Mouse (Mus musculus): ENCODE results near the gene Cmah. TPM values are rescaled to one million over a fixed set of nuclear protein-coding genes. Genes with fewer than 3 reads are reported as not detected.

The Cmah gene
- polyA plus RNA-seq, 1 experiment = 0.34 TPM

DNA sequence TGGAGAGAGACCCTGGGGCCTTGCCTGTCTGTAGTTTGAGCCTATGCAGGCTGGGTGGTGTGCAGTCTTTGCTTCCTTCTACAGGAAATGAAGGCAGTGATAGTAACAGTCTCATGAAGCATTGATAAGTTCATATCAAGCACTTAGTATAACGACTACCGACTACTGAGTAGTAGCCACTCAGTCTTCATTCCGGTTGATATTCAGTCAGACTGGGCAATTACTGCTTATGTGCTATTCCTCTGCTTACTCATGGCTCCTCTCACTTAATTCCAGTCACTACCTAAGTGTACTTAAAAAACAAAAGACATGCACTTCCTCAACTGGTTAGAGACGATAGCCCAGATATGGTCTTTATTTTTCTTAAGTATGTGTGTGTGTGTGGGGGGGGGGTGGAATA lies 129.2 kb downstream of the Cmah start:
- no peak overlapping the region for H3K4me3 ChIP-seq
- H3K4me2 ChIP-seq (ENCODE audit: low read depth) = no peak overlapping the region
- no peaks in the 10 kb centered on the region for H3K36me3 ChIP-seq (ENCODE audit: control insufficient read depth, insufficient read depth)

DNA sequence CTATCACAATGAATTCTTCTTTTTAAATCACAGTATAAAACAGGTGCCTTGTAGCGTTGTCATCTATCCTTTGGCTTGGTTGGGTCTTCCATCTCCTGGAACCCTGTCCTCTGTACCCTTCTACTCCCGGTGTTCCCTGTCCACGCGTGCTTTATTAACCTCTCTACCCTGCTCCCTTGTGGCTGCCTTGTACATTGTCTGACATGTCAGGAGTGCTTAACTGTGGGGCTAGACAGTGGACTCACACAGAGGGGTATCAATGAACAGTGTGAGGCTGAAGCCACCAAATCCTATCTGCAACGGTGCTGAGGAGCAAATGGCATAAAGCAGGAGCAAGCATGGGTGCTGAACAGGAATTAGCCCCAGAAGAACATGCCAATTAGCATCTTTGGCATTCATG lies 133.3 kb downstream of the Cmah start:
- no peak overlapping the region for H3K4me3 ChIP-seq
- H3K79me2 ChIP-seq (ENCODE audit: control insufficient read depth, insufficient read depth) = no peaks in the 10 kb centered on the region
- H3K27me3 ChIP-seq (ENCODE audit: control insufficient read depth, insufficient read depth, insufficient read length) = no peaks in the 10 kb centered on the region
- no peak for TF ChIP-seq POLR2A (IDR thresholded peaks at IDR 0.05; ENCODE audit: insufficient read length, low read depth)
- no peak for TF ChIP-seq SRF (IDR thresholded peaks at IDR 0.05; ENCODE audit: control insufficient read depth, insufficient read length, low read depth)
- TF ChIP-seq POLR2AphosphoS2 (IDR thresholded peaks at IDR 0.05; ENCODE audit: insufficient read length, low read depth) = no peak
- TF ChIP-seq CEBPB (IDR thresholded peaks at IDR 0.05; ENCODE audit: insufficient read depth, poor library complexity, severe bottlenecking) = no peak
- TF ChIP-seq MYOD1 (IDR thresholded peaks at IDR 0.05; ENCODE audit: control insufficient read depth in 1 of 3, insufficient read length in 2 of 3, low read depth in 2 of 3) = no peak
- TF ChIP-seq MYOG (IDR thresholded peaks at IDR 0.05; ENCODE audit: control insufficient read depth in 1 of 3, insufficient read depth in 1 of 3, insufficient read length in 2 of 3, low read depth in 2 of 3) = no peak
- no peak for TF ChIP-seq TCF3 (IDR thresholded peaks at IDR 0.05; ENCODE audit: insufficient read length, low read depth)
- TF ChIP-seq REST (IDR thresholded peaks at IDR 0.05; ENCODE audit: insufficient read depth, insufficient read length) = no peak
- TF ChIP-seq TCF12 (IDR thresholded peaks at IDR 0.05; ENCODE audit: insufficient read depth, poor library complexity, severe bottlenecking) = no peak
- no peak for TF ChIP-seq E2F4 (IDR thresholded peaks at IDR 0.05; ENCODE audit: insufficient read depth)
- H3ac ChIP-seq (ENCODE audit: control insufficient read depth, insufficient read length) = no peak overlapping the region
- no peaks in the 10 kb centered on the region for H3K36me3 ChIP-seq (ENCODE audit: control insufficient read depth, insufficient read depth)
- H3K4me2 ChIP-seq (ENCODE audit: low read depth) = no peak overlapping the region

More for the DNA sequence above, 129.2 kb downstream of the Cmah start:
- Histone ChIP-seq H3K79me2 (ENCODE audit: control insufficient read depth, insufficient read depth) (no peaks in the 10 kb centered on the region), H3K27me3 (ENCODE audit: control insufficient read depth, insufficient read depth, insufficient read length) (no peaks in the 10 kb centered on the region), H3ac (ENCODE audit: control insufficient read depth, insufficient read length) (no peak overlapping the region)
- TF ChIP-seq CEBPB (IDR thresholded peaks at IDR 0.05; ENCODE audit: insufficient read depth, poor library complexity, severe bottlenecking) = no peak
- no peak for TF ChIP-seq POLR2A (IDR thresholded peaks at IDR 0.05; ENCODE audit: insufficient read length, low read depth)
- no peak for TF ChIP-seq MAX (IDR thresholded peaks at IDR 0.05; ENCODE audit: low read depth)
- TF ChIP-seq USF1 (IDR thresholded peaks at IDR 0.05; ENCODE audit: low read depth) = no peak
- TF ChIP-seq POLR2AphosphoS2 (IDR thresholded peaks at IDR 0.05; ENCODE audit: insufficient read length, low read depth) = no peak
- TF ChIP-seq TCF12 (IDR thresholded peaks at IDR 0.05; ENCODE audit: insufficient read depth, poor library complexity, severe bottlenecking) = no peak

DNA sequence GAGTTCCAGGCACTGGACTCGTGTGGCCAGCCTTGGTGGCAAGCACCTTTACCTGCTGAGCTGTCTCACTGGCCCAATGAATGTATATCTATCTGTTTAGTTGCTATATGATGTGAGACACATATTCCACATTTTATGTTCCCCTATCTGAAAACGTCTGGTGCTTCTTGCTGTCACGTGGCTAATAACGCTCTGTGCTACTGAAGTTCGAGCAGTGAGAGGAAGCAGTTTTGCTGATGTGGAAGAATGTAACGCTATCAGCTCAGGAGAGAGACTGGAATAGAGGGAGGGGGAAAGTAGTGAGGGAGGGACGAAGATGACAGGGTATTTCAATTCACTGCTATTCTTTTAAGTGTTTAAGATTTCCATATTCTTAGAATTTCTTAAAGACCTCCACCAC lies 136.6 kb downstream of the Cmah start:
- Histone ChIP-seq H3K36me3 (ENCODE audit: control insufficient read depth, insufficient read depth) (no peaks in the 10 kb centered on the region), H3K4me2 (ENCODE audit: low read depth) (no peak overlapping the region), H3ac (ENCODE audit: control insufficient read depth, insufficient read length) (no peak overlapping the region), H3K79me2 (ENCODE audit: control insufficient read depth, insufficient read depth) (no peaks in the 10 kb centered on the region), H3K4me3 (no peak overlapping the region), H3K27me3 (ENCODE audit: control insufficient read depth, insufficient read depth, insufficient read length) (no peaks in the 10 kb centered on the region)
- TF ChIP-seq POLR2A (IDR thresholded peaks at IDR 0.05; ENCODE audit: insufficient read length, low read depth) (no peak), E2F4 (IDR thresholded peaks at IDR 0.05; ENCODE audit: insufficient read depth) (no peak), CEBPB (IDR thresholded peaks at IDR 0.05; ENCODE audit: insufficient read depth, poor library complexity, severe bottlenecking) (no peak), TCF12 (IDR thresholded peaks at IDR 0.05; ENCODE audit: insufficient read depth, poor library complexity, severe bottlenecking) (no peak), TCF3 (IDR thresholded peaks at IDR 0.05; ENCODE audit: insufficient read length, low read depth) (no peak), USF1 (IDR thresholded peaks at IDR 0.05; ENCODE audit: low read depth) (no peak), SRF (IDR thresholded peaks at IDR 0.05; ENCODE audit: control insufficient read depth, insufficient read length, low read depth) (no peak), POLR2AphosphoS2 (IDR thresholded peaks at IDR 0.05; ENCODE audit: insufficient read length, low read depth) (no peak), MYOG (IDR thresholded peaks at IDR 0.05; ENCODE audit: control insufficient read depth in 1 of 3, insufficient read depth in 1 of 3, insufficient read length in 2 of 3, low read depth in 2 of 3) (no peak), MYOD1 (IDR thresholded peaks at IDR 0.05; ENCODE audit: control insufficient read depth in 1 of 3, insufficient read length in 2 of 3, low read depth in 2 of 3) (no peak), REST (IDR thresholded peaks at IDR 0.05; ENCODE audit: insufficient read depth, insufficient read length) (no peak), MAX (IDR thresholded peaks at IDR 0.05; ENCODE audit: low read depth) (no peak)

DNA sequence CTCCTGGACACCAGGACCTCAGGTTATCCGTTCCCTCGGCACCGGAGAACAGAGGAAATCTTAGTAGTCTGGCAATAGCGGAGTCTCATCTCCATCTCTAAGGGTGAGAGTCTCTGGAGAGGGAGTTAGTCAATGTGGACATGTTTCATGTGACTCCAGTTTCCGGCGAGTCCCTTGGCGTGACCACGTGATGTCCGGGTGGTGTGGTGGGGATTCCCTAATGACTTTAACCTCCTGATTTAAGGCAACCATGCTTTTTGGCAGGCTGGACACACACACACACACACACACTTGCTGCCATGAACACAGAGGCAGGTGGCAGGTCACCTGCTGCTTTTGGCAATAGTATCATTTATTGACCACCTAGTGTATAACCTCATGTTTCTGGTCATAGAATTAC lies 138.8 kb downstream of the Cmah start:
- no peak for TF ChIP-seq POLR2A (IDR thresholded peaks at IDR 0.05; ENCODE audit: insufficient read length, low read depth)
- no peak for TF ChIP-seq E2F4 (IDR thresholded peaks at IDR 0.05; ENCODE audit: insufficient read depth)
- no peak for TF ChIP-seq REST (IDR thresholded peaks at IDR 0.05; ENCODE audit: insufficient read depth, insufficient read length)
- TF ChIP-seq TCF12 (IDR thresholded peaks at IDR 0.05; ENCODE audit: insufficient read depth, poor library complexity, severe bottlenecking) = no peak
- TF ChIP-seq USF1 (IDR thresholded peaks at IDR 0.05; ENCODE audit: low read depth) = no peak
- no peak for TF ChIP-seq POLR2AphosphoS2 (IDR thresholded peaks at IDR 0.05; ENCODE audit: insufficient read length, low read depth)
- no peak for TF ChIP-seq TCF3 (IDR thresholded peaks at IDR 0.05; ENCODE audit: insufficient read length, low read depth)
- no peak for TF ChIP-seq MAX (IDR thresholded peaks at IDR 0.05; ENCODE audit: low read depth)
- TF ChIP-seq CEBPB (IDR thresholded peaks at IDR 0.05; ENCODE audit: insufficient read depth, poor library complexity, severe bottlenecking) = no peak
- no peak for TF ChIP-seq MYOG (IDR thresholded peaks at IDR 0.05; ENCODE audit: control insufficient read depth in 1 of 3, insufficient read depth in 1 of 3, insufficient read length in 2 of 3, low read depth in 2 of 3)
- no peak for TF ChIP-seq SRF (IDR thresholded peaks at IDR 0.05; ENCODE audit: control insufficient read depth, insufficient read length, low read depth)
- no peak for TF ChIP-seq MYOD1 (IDR thresholded peaks at IDR 0.05; ENCODE audit: control insufficient read depth in 1 of 3, insufficient read length in 2 of 3, low read depth in 2 of 3)
- no peak overlapping the region for H3ac ChIP-seq (ENCODE audit: control insufficient read depth, insufficient read length)
- no peaks in the 10 kb centered on the region for H3K36me3 ChIP-seq (ENCODE audit: control insufficient read depth, insufficient read depth)
- no peaks in the 10 kb centered on the region for H3K27me3 ChIP-seq (ENCODE audit: control insufficient read depth, insufficient read depth, insufficient read length)
- H3K4me3 ChIP-seq = no peak overlapping the region
- no peak overlapping the region for H3K4me2 ChIP-seq (ENCODE audit: low read depth)
- no peaks in the 10 kb centered on the region for H3K79me2 ChIP-seq (ENCODE audit: control insufficient read depth, insufficient read depth)

DNA sequence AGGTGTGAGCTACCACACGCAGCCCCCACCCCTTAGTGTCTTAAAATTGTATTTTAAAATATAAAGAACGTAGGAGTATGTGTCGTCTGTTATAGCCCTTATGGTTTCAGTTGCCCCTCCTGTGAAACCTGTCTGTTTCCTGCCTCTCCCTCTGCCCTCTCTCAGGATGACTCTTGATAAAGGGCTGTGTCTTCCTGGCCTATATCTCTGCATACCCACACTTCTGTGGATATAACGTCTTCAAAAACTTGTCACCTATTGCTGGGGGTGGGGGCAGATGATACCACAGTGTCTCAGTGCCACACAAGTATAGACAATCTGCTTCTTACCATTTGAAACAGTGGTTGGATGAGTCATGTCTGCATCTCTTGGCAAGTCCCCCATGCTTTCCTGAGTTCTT lies 140.6 kb downstream of the Cmah start:
- Histone ChIP-seq H3ac (ENCODE audit: control insufficient read depth, insufficient read length) (no peak overlapping the region), H3K27me3 (ENCODE audit: control insufficient read depth, insufficient read depth, insufficient read length) (no peaks in the 10 kb centered on the region), H3K36me3 (ENCODE audit: control insufficient read depth, insufficient read depth) (no peaks in the 10 kb centered on the region), H3K4me3 (no peak overlapping the region), H3K4me2 (ENCODE audit: low read depth) (no peak overlapping the region), H3K79me2 (ENCODE audit: control insufficient read depth, insufficient read depth) (no peaks in the 10 kb centered on the region)
- TF ChIP-seq E2F4 (IDR thresholded peaks at IDR 0.05; ENCODE audit: insufficient read depth) (no peak), MAX (IDR thresholded peaks at IDR 0.05; ENCODE audit: low read depth) (no peak), TCF12 (IDR thresholded peaks at IDR 0.05; ENCODE audit: insufficient read depth, poor library complexity, severe bottlenecking) (no peak), REST (IDR thresholded peaks at IDR 0.05; ENCODE audit: insufficient read depth, insufficient read length) (no peak), CEBPB (IDR thresholded peaks at IDR 0.05; ENCODE audit: insufficient read depth, poor library complexity, severe bottlenecking) (no peak), SRF (IDR thresholded peaks at IDR 0.05; ENCODE audit: control insufficient read depth, insufficient read length, low read depth) (no peak), USF1 (IDR thresholded peaks at IDR 0.05; ENCODE audit: low read depth) (no peak), POLR2AphosphoS2 (IDR thresholded peaks at IDR 0.05; ENCODE audit: insufficient read length, low read depth) (no peak), POLR2A (IDR thresholded peaks at IDR 0.05; ENCODE audit: insufficient read length, low read depth) (no peak), MYOG (IDR thresholded peaks at IDR 0.05; ENCODE audit: control insufficient read depth in 1 of 3, insufficient read depth in 1 of 3, insufficient read length in 2 of 3, low read depth in 2 of 3) (no peak), TCF3 (IDR thresholded peaks at IDR 0.05; ENCODE audit: insufficient read length, low read depth) (no peak)

Data from myocyte (in vitro differentiated cells).